Mouse (Mus musculus): ENCODE measurements around the gene Syne2. TPM values are rescaled to one million over a fixed set of nuclear protein-coding genes. Genes with fewer than 3 reads are reported as not detected.
"Not testable (repeated sequence)": the region's sequence is repeated elsewhere in the genome, so short reads cannot be mapped to it uniquely, and the experiment has no call there.

Gene Syne2
- total RNA-seq, 4 experiments from 2014 or later, result 23.3 to 28.4 (median 24.6) TPM

DNA sequence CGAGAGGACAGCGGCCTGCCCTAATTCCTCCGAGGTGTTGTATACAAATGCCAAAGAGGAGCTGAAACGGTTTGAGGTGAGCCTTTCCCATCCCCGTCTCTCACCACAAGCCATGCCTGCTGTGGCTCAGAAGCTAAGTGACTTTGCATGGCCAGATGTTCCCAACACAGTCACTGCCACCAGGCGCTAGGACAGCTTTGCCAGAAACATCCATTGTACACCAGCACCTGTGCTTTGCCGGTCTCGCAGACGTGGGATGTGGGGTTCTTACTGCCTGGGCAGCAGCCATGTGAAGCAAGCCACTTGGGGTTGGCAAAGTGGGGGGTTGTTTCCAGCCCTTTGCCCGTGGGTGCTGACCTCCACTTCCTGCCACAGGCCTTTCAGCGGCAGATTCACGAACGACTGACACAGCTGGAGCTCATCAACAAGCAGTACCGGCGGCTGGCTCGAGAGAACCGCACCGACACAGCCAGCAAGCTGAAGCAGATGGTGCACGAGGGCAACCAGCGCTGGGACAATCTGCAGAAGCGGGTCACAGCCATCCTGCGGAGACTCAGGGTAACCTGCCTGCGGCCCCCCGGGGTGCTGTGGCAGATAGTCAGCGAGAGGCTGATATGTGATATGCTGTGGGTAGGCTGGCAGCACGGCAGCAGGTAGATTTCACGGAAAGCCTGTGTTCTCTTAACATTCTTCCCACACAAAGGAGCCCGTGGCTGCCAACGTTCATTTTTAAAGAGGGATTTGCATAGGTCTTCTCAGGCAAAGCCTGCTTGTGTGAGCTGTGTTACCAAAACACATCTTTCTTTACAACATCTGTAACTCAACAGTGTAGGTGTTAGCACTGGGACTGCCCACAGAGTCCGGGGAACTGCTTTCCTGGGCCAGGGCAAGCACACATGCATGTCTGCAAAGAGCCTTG lies 277.4 kb downstream of the Syne2 start:
- DNase-seq (ENCODE audit: low spot score in 2 of 2), result no peak

DNA sequence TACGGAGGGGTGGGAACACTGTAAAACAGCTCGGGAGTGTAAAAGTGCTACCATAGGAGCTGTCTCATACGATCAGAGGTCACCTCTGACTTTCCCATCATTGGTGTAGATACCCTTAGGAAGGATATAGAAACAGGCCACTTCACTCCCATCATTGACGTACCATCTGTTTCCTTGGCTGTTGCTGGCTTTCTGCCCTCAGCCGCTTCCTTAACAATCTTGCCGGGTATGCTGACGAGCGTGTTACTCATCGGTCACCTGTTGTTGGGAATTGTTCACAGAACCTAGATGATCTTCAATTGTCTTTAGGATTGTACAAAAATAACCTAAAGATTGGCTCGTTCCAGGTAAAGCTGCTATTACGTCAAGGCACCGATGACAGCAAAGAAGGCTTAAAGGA lies 284.7 kb downstream of the Syne2 start:
- peak; percentile 38 to 55 for DNase-seq (ENCODE audit: low spot score in 2 of 2)

DNA sequence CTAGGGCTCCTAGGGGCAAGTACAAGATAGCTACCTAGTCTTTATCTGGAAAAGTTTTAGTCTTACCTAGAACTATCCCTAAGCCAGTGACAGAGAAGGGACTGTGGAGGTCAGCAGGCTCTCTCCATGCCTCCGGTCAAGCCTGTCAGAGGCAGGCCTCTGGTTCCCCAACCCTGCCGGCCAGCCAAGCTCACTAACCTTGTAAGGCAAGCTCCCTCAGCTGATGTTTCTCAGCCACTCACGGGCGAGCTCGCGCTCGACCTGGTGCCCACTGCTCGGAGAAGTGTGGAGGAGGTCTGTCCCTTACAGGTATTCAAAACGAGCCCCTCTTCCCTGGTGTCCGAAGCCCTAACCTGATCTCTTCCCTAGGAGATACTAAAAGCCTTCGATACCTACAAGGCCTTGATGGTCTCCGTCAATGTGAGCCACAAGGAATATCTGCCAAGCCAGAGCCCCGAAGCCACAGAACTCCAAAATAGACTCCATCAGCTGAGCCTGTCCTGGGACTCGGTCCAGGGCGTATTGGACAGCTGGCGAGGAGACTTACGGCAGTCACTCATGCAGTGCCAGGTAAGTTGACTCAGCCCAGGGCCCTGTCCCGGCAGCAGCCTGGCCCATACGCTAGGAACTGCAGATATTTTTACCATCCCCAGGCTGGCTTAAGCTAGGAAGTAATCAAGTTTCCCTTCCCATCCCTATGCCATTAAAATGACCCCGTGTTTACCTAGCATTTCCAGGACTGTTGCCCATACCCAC lies 286.8 kb downstream of the Syne2 start:
- no peak for DNase-seq (ENCODE audit: low spot score in 2 of 2)

DNA sequence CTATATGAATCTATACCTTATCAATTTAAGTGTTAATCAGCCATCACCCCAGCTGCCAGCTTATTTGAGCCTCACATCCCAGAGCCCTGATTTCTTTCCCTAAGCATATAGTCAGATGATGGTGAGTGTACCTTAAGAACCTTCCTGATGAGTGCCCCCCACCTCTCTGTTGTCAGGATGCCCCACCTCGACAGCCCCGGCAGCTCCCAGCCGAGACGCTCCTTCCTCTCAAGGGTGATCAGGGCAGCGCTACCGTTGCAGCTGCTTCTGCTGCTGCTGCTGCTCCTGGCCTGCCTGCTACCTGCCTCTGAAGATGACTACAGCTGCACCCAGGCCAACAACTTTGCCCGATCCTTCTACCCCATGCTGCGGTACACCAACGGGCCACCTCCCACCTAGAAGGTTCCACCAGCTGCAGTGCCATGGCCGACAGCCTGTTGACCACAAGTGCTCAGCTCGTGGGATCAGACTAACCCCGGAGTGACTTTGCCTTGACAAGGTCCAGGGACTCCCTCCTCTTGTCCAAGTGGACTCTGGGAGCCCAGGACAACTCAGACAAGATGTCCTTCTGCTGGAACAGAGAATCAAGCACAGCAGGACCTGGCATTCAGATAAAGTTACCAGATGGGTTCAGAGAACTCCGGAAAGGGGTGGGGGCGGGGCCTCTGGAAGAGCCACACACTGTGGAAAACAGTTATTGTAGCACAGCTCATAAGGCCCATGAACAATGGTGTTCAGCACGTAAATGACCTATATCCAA lies 291.9 kb downstream of the Syne2 start:
- no peak for DNase-seq (ENCODE audit: low spot score in 2 of 2)

DNA sequence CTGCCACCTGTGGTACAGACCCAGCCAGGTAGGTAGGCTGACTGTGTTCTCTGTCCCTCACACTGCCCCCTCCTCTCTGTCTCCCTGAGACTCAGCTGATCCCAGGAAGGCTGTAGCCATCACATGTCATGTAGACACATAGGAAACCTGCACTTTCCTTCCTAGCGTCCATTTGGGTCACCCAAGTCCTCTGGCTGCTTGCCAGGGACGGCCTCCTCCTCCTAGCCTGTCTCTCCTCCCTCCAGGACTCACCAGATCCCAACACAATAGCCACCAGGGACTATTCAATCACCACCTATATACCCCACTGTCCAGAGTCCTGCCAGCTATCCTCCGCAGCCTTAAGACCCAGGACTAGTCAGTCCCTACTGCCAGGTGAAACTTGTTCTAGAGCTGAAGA lies 293.1 kb downstream of the Syne2 start:
- no peak for DNase-seq (ENCODE audit: low spot score in 2 of 2)

DNA sequence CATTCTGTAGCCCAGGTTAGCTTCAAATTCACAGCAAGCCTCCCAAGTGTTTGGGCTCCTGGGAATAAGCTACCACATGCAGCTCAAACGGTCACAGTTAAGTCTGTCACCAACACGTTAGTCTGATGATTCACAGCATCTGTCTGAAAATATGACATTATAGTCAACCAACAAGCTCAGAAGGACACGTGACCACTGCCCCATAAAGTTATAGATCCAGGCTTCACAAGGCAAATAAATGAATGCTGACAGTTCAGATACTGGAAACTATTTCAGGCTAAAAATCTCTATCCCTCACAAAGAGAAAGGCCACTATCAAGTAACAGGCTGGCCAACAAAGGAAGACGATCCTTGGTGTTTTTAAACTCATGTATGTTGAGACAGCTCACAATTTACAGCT lies 298.6 kb downstream of the Syne2 start:
- DNase-seq (ENCODE audit: low spot score in 2 of 2), result no peak

DNA sequence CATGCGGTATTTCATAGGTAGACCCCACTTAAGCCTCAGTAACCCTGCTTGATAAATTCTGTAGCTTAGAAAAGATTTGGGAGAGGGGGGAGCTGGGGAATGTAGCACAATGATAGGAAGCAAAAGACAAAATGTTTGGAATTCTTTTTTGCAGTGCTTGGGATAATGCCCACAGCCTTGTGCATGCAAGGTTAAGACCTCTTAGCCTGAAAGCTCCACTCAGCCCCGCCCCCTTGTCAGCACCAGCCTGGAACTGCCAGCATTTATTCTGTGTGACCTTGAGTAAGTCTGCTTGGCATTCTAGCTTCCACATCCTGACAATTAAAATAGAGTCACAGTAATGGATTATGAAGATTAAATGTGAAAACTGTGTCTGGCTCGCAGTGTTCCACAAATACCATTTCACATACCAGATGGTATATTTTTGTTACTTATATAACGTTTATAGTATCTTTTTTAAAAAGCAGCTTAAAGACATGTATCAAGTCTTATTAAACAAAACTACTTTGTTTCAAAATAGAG lies 299.8 kb downstream of the Syne2 start:
- no peak for DNase-seq (ENCODE audit: low spot score in 2 of 2)

DNA sequence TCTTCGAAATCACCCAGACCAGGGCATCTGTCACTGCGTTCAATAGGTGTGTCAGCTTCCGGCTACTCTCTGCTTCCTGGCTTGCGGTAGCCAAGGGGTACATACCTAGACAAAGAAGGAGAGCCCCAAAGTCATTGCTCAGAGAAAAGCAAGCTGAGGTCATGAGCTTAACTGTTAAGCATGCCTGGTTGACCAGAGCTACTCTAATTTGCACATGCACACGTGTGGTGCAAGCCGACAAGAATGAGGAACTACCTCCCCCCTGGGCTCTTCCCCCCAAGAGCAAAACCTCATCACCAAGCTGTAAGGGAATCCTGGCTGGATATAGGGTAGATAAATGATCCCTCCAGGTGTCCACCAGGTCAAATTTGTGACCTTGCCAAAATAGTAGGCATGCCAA lies 305.3 kb downstream of the Syne2 start:
- DNase-seq (ENCODE audit: low spot score in 2 of 2), result no peak

DNA sequence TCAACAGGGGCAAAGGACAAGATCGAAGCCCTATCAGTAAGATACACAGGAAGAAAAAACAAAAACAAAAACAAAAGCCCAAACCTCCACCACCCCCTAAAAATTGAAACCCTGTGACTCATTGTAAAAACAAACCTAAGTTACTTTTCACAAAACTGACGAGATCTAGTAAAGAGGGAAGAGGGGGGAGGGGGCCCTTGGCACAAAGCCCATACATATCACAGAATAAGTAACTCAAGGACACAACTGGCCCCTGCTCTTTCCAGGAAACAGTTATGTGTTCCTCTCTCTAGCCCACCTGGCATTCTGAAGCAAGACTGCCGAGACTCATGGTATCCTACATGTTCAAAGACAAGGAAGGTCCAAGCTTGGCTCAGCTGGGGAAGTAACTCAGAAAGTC lies 310.4 kb downstream of the Syne2 start:
- DNase-seq (ENCODE audit: low spot score in 2 of 2), result no peak

DNA sequence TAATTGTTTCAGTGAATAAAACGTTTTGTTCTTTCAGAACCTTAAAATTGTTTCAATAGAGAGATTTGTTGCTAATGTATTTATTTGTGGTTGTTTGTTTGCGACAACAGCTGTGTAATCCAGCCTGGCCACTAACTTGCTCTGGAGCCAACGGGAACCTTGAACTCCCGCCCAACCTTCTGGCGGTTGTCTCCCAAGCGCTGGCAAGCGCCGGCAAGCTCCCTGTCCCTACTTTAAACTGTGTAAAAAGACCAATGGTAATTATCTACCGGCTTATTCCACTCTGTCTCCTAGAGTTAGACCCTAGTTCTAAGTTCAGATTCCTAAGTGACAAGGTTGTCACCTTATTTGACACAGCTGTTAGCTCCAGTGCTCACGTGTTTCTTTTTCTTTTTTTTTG lies 310.9 kb downstream of the Syne2 start:
- no peak for DNase-seq (ENCODE audit: low spot score in 2 of 2)

DNA sequence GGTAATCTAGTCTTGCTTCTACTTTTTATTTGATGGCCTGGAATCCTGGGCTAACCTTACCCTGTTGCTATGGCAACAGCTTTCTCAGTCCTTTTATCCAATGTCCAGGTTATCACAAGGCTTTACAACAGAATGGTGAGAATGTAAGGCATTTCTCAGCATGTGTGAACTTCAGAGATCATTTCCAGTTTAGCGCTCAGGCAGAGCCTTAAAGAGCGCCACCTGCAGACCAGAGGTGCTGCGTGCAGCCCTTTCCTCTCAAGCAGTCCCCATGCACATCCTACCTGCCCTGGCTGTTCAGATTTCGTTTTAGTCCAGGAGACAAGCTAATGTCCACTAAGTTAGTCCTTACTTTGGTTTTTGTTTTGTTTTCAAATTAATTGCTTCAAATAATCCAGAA lies 312.3 kb downstream of the Syne2 start:
- DNase-seq (ENCODE audit: low spot score in 2 of 2), result no peak

DNA sequence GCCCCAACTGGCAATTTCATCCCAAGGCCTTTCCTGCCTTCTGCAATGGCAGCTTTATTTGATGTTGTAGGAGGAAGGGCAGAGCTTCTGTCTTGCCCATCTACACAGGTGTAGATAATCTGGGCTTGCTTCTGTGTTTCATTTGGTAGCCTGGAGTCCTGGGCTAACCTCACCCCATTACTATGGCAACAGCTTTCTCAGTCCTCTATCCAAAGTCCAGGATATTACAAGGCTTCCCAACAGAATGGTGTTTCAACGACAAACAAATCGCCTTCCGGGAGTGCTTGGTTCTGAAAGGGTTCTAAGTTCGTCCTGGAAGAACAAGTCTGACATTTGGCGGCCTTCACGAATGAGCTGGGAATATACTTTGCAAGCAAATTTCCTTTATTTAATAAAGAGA lies 313.0 kb downstream of the Syne2 start:
- DNase-seq (ENCODE audit: low spot score in 2 of 2), result no peak

DNA sequence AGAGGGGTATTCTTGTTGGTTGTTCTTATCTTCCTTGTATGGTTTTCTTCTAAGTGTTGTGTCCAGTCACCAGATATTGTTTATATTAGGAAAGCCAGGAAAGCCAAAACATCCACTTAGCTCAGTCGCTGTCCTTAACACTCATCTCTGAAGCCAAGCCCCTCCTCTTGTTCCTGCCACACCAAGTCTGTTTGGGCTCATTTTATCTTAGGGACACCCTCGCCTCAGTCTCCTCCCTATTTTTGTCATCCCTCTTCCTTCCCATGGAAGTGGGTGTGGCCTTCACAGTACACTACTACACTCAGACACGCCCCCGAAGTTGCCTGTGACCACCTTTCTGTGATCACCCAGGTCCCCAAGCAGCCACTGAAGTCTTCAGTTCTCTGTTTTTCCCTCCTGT lies 314.7 kb downstream of the Syne2 start:
- no peak for DNase-seq (ENCODE audit: low spot score in 2 of 2)

DNA sequence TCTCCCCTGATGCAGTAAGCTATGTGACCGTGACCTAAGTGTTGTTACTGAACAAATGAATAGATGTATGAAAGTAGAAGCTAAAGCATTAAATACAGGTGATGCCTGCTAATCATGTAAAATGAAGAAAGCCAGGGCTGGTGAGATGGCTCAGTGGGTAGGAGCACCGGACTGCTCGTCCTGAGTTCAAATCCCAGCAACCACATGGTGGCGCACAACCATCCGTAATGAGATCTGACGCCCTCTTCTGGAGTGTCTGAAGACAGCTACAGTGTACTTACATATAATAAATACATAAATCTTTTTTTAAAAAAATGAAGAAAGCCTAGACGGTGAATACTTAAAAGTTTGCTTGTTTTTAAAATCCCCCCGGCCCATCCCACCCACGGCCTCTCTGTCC lies 315.1 kb downstream of the Syne2 start:
- not testable (repeated sequence) for DNase-seq (ENCODE audit: low spot score in 2 of 2)

DNA sequence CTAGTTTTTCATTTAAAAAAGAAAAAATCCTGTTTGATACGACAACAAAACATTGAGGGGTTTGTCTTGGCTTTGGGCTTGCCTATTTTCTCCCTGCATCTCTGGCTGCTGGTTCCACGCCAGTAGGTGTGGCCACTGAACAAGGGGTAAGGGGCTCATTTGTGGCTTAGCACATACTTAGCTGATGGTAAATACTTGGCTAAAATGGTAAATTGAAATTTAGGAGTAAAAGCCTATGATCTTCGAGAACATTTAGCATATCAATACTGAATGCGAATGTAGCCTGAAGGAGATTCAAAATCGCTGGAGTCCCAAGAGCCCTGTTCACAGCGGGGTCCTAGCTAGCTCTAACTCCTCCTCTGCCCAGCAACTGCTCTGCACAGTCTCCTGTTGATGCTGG lies 318.8 kb downstream of the Syne2 start:
- no peak for DNase-seq (ENCODE audit: low spot score in 2 of 2)

DNA sequence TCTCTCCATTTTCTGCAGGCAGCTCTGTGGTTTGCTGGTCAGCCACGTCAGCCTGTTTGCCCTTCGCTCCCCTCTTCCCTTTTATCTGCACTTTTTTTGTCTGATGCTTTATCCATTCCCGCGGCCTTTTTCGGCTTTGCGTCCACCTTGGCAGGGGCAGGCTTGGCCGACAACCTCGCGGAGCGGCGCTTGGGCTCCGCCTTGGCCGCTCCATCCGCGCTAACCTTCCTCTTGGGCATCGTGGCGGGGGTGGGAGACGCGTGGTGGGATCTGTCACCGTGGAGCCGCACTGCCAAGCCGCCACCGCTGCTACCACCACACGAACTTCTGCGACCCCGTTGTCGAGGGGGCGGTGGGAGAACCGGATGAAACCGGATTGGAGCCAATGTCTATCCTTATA lies 334.5 kb downstream of the Syne2 start:
- DNase-seq (ENCODE audit: low spot score in 2 of 2), result not testable (repeated sequence)

Small RNA genes within 50 kb of the gene (microRNA-seq; reads per million reads assigned to microRNA genes)
- gene Mir5101, result 0 reads per million in 2 experiments

Other genes starting within 250 kb of the Syne2 start
- 10 to 100 TPM; 71.9 to 77.1 (median 76.4) TPM for gene Ppp2r5e, start 221.9 kb upstream of the Syne2 start, total RNA-seq (2022)
- 1 to 10 TPM; 3.3 to 4.0 (median 3.5) TPM for gene Wdr89, start 148.6 kb upstream of the Syne2 start, total RNA-seq (2022)
- gene Sgpp1, start 82.4 kb upstream of the Syne2 start, total RNA-seq (2022), result 10 to 100 TPM; 29.4 to 34.4 (median 32.9) TPM